Mouse (Mus musculus): ENCODE measurements around the gene Ttbk2.

GRCm38 (mm10) chr2:120731877-120732530, 118.4 kb downstream of the Ttbk2 start:
- TF ChIP-seq CTCF (IDR thresholded peaks at IDR 0.05; ENCODE audit: extremely low read depth, insufficient read length, insufficient replicate concordance, low read depth, low read length) (no peak), POLR2A (IDR thresholded peaks at IDR 0.05; ENCODE audit: low read depth, low read length) (no peak)

Measured in small intestine, adult 2 months (tissue).